Mouse (Mus musculus): ENCODE data around the gene Rras. TPM values are rescaled to one million over a fixed set of nuclear protein-coding genes. Genes with fewer than 3 reads are reported as not detected.
"Not testable (repeated sequence)": the region's sequence is repeated elsewhere in the genome, so short reads cannot be mapped to it uniquely, and the experiment has no call there.

Gene Rras
- polyA plus RNA-seq, 1 experiment from 2014 or later, result 18.3 TPM

DNA sequence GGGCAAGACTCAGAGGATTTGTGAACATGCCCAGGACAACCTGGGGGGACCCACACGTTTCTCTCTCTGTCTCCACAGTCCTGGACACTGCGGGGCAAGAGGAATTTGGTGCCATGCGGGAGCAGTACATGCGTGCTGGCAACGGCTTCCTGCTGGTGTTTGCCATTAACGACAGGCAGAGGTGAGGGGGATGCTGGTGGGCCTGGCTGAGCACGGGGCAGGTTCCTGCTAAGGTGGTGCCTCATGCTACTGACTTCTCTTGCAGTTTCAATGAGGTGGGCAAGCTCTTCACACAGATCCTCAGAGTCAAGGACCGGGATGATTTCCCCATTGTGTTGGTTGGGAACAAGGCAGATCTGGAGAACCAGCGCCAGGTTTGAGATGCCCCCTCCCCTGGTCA lies 2.5 kb downstream of the Rras start:
- Histone ChIP-seq H3K27ac (peak overlapping the region; percentile 28; the same call in 1 of the 2 replicates), H3K4me3 (peak overlapping the region; percentile 13; the same call in 1 of the 2 replicates), H3K9me3 (replicated peaks) (no peaks in the 10 kb centered on the region), H3K36me3 (0 out of 2 replicates have a peak, but pooled peaks cover 2% of the 10 kb centered on the region), H3K27me3 (ENCODE audit: low read depth, poor library complexity, severe bottlenecking) (peaks cover 5% of the 10 kb centered on the region; the same call in 1 of the 2 replicates), H3K4me1 (peaks cover 43% of the 10 kb centered on the region)
- WGBS, result 80% methylated on average over 9 of the region's 9 CpGs
- no peak for DNase-seq (ENCODE audit: low spot score)

DNA sequence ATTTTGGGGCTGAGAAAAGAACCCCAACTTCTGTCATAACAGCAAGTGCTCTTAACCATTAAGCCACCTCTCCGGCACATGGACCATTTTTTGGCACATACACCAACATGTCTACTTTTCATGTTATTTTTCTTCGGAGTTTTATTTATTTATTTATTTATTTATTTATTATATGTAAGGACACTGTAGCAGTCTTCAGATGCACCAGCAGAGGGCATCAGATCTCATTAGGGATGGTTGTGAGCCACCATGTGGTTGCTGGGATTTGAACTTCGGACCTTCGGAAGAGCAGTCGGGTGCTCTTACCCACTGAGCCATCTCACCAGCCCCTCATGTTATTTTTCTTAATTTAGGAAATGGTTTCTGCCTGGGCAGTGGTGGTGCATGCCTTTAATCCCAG lies 6.0 kb downstream of the Rras start:
- not testable (repeated sequence) for DNase-seq (ENCODE audit: low spot score); H3K27ac ChIP-seq; H3K4me3 ChIP-seq; H3K27me3 ChIP-seq (ENCODE audit: low read depth, poor library complexity, severe bottlenecking); H3K9me3 ChIP-seq (replicated peaks)
- H3K4me1 ChIP-seq, result peaks cover 23% of the 10 kb centered on the region
- 83% methylated on average over 5 of the region's 5 CpGs for WGBS
- H3K36me3 ChIP-seq, result peaks cover 26% of the 10 kb centered on the region

DNA sequence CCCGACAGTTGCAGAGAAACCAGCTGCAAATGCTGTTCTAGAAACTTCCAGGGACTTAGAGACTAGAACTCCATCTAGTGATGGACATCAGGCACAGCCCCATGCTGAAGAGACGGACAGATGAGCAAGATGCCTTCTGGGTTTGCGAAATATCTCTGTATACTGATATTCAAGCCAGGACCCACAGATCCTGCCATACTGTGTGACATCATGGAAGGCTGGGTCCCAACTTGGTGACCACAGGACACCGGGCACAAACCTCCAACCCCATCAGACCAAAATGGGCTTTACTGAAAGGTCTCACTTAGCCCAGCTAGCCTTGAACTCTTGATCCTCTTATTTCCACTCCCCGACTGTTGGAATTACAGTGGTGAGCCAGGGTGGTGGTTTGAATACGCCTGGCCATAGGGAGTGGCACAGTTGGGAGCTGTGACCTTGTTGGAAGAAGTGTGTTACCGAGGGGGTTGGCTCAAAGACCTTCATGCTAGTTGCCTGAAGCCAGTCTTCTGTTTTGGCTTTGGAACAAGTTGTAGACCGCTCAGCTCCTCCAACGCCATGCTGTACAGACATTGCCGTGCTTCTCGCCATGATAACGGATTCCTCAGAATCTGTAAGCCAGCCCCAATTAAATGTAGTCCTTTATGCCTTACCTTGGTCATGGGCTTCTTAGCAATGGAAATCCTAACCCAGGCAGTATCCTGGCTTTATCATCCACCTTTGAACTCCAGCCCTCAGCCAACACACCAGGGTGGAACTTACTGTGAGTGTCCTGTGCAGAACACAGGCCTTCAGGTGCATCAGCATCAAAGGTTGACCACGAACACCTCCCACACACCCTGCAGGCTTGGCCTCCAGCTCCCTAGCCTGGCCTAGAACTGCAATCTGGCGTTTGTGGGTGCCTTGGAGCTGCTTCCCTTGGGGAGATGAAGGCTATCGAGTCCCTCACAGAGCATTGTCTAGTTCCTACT lies 6.8 kb downstream of the Rras start:
- peaks cover 35% of the 10 kb centered on the region for H3K36me3 ChIP-seq
- DNase-seq (ENCODE audit: low spot score), result no peak
- peaks cover 5% of the 10 kb centered on the region; the same call in 1 of the 2 replicates for H3K27me3 ChIP-seq (ENCODE audit: low read depth, poor library complexity, severe bottlenecking)
- H3K4me3 ChIP-seq, result no peak overlapping the region
- H3K9me3 ChIP-seq (replicated peaks), result no peaks in the 10 kb centered on the region
- 0 out of 2 replicates have a peak overlapping the region, but pooled peaks have one; percentile 15 for H3K27ac ChIP-seq
- WGBS, result 89% methylated on average over 15 of the region's 15 CpGs
- H3K4me1 ChIP-seq, result peaks cover 14% of the 10 kb centered on the region

DNA sequence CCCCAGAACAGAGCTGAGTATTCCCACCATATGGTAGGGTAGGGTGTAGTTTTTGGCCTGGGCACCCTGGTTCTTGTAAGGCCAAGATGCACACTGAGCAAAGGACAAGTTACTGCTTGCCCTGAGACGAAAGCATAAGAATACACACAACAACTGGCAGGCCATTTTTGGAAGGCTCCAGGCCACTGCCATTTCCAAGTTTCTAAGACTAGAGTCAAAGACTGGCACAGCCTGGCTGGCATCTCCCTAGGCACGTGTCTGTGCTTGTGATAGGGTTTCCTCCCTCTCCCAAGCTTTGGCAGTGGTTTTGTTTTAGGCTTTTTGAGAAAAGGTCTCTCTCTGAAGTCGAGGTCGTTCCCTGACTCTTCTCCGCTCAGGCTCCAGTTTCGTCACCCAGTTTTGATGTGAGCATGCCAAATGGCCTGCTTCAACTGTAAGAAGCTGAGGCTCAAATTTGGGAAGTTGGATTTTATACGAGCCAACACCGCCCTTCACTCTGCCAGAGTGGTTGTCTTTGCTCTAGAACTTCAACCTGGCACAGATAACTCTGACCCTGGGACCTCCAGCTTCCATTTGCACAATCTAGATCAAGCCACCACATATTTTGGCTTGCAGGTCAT lies 8.0 kb downstream of the Rras start:
- 74% methylated on average over 8 of the region's 8 CpGs for WGBS
- DNase-seq (ENCODE audit: low spot score), result no peak
- Histone ChIP-seq H3K36me3 (peaks cover 46% of the 10 kb centered on the region), H3K9me3 (replicated peaks) (no peaks in the 10 kb centered on the region), H3K4me1 (0 out of 2 replicates have a peak, but pooled peaks cover 5% of the 10 kb centered on the region), H3K27ac (no peak overlapping the region), H3K4me3 (no peak overlapping the region), H3K27me3 (ENCODE audit: low read depth, poor library complexity, severe bottlenecking) (no peaks in the 10 kb centered on the region)

DNA sequence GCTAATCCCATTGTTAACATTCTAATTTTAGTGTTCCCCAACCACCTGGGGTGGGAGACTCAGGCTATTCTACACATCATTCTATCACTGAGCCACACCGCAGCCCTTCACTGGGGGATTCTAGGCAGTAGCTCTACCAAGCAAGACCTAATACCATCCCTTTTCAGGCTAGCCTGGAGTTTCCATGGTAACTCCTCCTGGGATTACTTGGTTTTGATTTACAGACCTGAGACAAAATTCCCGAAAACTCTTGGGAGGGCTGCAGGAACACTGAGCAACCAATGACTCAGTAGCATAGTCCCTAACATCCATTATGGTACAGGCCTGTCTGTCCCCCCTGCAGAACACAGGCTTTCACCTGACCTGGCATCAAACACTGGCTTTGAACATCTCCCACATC lies 8.5 kb downstream of the Rras start:
- no peak overlapping the region for H3K27ac ChIP-seq
- 75% methylated on average over 2 of the region's 2 CpGs for WGBS
- DNase-seq (ENCODE audit: low spot score), result no peak
- H3K36me3 ChIP-seq, result peaks cover 52% of the 10 kb centered on the region
- 0 out of 2 replicates have a peak, but pooled peaks cover under 1% of the 10 kb centered on the region for H3K4me1 ChIP-seq
- H3K27me3 ChIP-seq (ENCODE audit: low read depth, poor library complexity, severe bottlenecking), result no peaks in the 10 kb centered on the region
- no peaks in the 10 kb centered on the region for H3K9me3 ChIP-seq (replicated peaks)
- H3K4me3 ChIP-seq, result no peak overlapping the region

DNA sequence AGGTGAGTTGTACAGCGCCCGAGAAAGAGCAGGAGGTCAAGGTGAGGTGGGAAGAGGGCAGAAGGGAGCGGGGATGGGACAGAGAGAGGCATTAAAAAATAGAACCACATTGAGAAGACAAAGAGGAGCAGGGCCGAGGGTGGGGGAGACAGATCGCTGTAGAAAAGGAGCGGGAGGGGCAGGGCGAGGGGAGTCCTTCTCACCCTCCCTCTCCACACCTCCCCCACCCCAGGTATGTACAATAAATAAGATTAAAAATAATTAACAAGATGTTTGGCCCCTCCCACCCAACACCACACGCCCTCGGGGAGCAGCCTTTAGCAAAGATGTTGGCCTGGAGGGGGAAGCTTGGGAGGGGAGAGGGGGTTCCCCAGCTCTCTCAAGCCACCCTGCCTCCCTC lies 10.0 kb downstream of the Rras start:
- DNase-seq (ENCODE audit: low spot score), result no peak
- Histone ChIP-seq H3K4me3 (no peak overlapping the region), H3K9me3 (replicated peaks) (no peaks in the 10 kb centered on the region), H3K27me3 (ENCODE audit: low read depth, poor library complexity, severe bottlenecking) (no peaks in the 10 kb centered on the region), H3K36me3 (peaks cover 67% of the 10 kb centered on the region), H3K4me1 (no peaks in the 10 kb centered on the region), H3K27ac (no peak overlapping the region)
- 90% methylated on average over 9 of the region's 9 CpGs for WGBS

DNA sequence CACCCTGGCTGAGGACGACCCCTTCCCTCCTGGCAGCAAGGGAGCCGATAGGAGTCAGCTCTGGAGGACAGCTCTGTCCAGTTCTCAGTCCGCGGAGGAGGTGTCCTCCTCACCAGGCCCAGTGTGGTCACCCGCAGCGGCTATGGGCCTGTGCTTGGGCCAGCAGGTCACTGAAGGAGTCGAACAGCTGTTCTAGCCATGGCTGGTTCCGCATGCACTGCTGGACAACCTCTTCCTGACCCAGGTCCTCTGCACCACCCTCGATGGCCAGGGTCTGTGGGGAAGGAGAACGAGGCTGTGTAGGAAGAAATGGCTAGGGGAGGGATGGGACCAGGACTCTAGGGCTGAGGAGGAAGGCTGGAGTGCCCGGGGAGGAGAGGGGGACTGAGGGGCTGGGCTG lies 10.6 kb downstream of the Rras start:
- H3K9me3 ChIP-seq (replicated peaks), result no peaks in the 10 kb centered on the region
- 92% methylated on average over 11 of the region's 11 CpGs for WGBS
- H3K27me3 ChIP-seq (ENCODE audit: low read depth, poor library complexity, severe bottlenecking), result no peaks in the 10 kb centered on the region
- no peak overlapping the region for H3K4me3 ChIP-seq
- H3K36me3 ChIP-seq, result peaks cover 73% of the 10 kb centered on the region
- DNase-seq (ENCODE audit: low spot score), result no peak
- H3K27ac ChIP-seq, result no peak overlapping the region
- H3K4me1 ChIP-seq, result no peaks in the 10 kb centered on the region

DNA sequence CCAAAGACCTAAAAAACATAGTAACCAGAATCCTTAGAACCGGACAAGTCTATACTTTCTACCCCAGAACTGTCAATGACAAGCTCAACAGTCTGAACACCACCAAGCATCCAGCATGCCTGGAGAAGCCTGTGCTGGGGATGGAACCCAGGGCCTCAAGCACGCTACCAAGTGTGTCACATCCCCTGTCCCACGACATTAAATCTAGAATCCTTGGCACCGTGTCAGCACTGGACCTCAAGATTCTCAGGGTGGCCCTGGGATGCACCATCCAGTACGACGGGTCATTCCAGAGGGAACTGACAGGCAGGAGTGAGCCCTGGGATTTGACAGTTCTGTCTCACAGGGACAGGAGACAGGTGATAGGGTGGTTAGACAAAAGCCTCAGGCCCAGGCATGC lies 12.2 kb downstream of the Rras start:
- 97% methylated on average over 6 of the region's 6 CpGs for WGBS
- Histone ChIP-seq H3K4me3 (no peak overlapping the region), H3K9me3 (replicated peaks) (no peaks in the 10 kb centered on the region), H3K36me3 (peaks cover 87% of the 10 kb centered on the region), H3K27me3 (ENCODE audit: low read depth, poor library complexity, severe bottlenecking) (no peaks in the 10 kb centered on the region), H3K4me1 (no peaks in the 10 kb centered on the region), H3K27ac (no peak overlapping the region)
- DNase-seq (ENCODE audit: low spot score), result no peak

DNA sequence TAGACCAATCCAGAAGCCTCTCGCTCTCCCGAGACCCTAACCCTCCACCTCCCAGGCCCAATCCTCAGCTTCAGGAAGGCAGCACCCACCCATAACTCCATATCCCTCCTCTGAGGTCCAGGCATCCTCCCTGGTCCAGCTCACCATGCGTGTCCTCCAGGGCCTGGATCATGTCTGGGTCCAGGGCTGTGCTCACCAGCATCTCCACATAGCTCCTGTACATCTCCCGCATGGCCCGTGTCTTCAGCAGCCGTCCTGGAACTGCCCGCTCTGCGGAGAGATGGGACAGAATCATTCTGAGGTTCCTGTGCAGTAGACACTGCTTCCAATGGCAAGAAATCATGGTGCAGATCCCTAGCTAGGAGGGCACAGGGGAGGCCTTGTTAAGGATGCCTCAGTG lies 13.1 kb downstream of the Rras start:
- Histone ChIP-seq H3K27ac (no peak overlapping the region), H3K4me3 (no peak overlapping the region), H3K36me3 (peaks cover 96% of the 10 kb centered on the region), H3K9me3 (replicated peaks) (no peaks in the 10 kb centered on the region), H3K27me3 (ENCODE audit: low read depth, poor library complexity, severe bottlenecking) (no peaks in the 10 kb centered on the region), H3K4me1 (no peaks in the 10 kb centered on the region)
- no peak for DNase-seq (ENCODE audit: low spot score)
- WGBS, result 96% methylated on average over 8 of the region's 8 CpGs

DNA sequence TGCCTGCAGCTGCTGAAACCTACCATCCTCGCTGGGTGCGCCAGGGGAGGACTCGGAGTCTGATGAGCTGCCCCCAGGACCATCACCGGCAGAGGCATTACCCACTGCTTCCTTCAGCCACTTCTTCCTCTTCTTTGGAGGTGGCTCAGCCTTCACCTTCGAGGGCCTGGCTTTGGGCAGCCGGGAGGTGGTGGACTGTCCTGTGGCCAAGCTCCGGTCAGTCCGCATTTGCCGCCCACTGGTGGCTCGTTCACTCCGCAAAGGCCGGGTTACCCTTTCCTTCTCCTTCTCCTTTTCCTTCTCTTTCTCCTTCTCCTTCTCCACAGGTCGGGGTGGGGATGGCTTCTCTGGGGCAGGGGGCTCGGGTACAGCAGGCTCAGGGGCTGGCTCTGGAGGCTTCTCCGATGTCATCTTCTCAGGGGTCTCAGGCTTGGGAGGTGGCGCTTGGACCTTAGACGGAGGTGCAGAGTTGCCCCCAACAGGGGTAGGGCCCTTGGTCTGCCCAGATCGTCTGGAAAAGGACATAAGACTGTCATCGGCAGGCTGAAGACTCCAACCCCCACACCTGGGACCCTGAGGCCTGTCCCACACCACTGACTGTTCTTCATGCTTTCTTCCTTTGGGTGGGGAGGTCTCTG lies 16.1 kb downstream of the Rras start:
- H3K27me3 ChIP-seq (ENCODE audit: low read depth, poor library complexity, severe bottlenecking), result no peaks in the 10 kb centered on the region
- H3K4me3 ChIP-seq, result no peak overlapping the region
- no peaks in the 10 kb centered on the region for H3K4me1 ChIP-seq
- H3K9me3 ChIP-seq (replicated peaks), result no peaks in the 10 kb centered on the region
- 97% methylated on average over 19 of the region's 19 CpGs for WGBS
- no peak overlapping the region for H3K27ac ChIP-seq
- peaks cover 100% of the 10 kb centered on the region for H3K36me3 ChIP-seq
- DNase-seq (ENCODE audit: low spot score), result no peak

DNA sequence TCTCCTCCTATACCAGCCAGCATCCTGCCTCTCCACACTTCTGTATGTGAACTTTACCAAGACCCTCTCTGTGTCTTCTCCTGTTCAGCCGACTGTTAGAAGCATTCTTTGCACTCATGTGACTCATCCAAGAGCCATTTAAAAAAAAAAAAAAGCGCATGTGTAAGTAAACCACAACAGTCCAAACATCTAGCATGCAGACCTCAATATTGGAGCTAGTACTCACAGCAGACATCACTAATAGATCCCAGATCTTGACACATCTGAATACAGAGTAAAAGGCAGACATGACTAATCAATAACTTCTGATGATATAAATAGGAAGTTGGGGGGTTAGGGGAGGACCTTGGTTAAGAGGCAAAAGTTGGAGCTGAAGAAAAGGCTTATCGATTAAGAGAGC lies 17.9 kb downstream of the Rras start:
- Histone ChIP-seq H3K36me3 (peaks cover 100% of the 10 kb centered on the region), H3K27ac (no peak overlapping the region), H3K9me3 (replicated peaks) (no peaks in the 10 kb centered on the region), H3K27me3 (ENCODE audit: low read depth, poor library complexity, severe bottlenecking) (no peaks in the 10 kb centered on the region), H3K4me3 (no peak overlapping the region), H3K4me1 (no peaks in the 10 kb centered on the region)
- DNase-seq (ENCODE audit: low spot score), result no peak
- WGBS, result 96% methylated on average over 3 of the region's 3 CpGs

DNA sequence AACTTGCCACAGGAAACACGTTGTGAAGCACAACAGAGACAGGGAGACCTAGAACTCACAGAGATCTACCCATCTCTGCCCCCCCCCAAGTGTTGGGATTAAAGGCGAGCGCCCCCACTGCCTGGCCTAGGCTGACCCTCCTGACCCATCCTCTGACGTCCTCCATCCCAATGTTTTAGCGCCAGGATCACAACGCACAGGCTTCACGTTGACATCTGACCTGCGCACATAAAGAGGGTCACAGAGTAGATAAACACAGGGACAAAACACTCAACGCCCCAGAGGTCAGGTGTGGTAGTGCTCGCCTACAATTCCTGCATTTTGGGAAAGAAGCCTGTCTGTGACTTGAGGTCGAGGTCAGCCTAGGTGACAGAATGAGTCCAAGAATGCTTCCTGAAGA lies 18.9 kb downstream of the Rras start:
- peaks cover 100% of the 10 kb centered on the region for H3K36me3 ChIP-seq
- DNase-seq (ENCODE audit: low spot score), result no peak
- WGBS, result 92% methylated on average over 11 of the region's 11 CpGs

More for the DNA sequence above, 18.9 kb downstream of the Rras start:
- Histone ChIP-seq H3K4me1 (no peaks in the 10 kb centered on the region), H3K4me3 (no peak overlapping the region), H3K27me3 (ENCODE audit: low read depth, poor library complexity, severe bottlenecking) (no peaks in the 10 kb centered on the region), H3K9me3 (replicated peaks) (no peaks in the 10 kb centered on the region), H3K27ac (no peak overlapping the region)

All from limb, embryonic 10.5 days (tissue).